17 mouse cellular contexts compared by ENCODE assay signal in genomic region chr5:75169837-75170236, GRCm38 (mm10). TPM values are rescaled to one million over a fixed set of nuclear protein-coding genes. Genes with fewer than 3 reads are reported as not detected.
"Had no signal": no experiment of that assay in that cellular context is flagged by ENCODE, and none has a peak within 500 bp of the region (broad histone marks: within the 10 kb centered on the region; RNA-seq: fewer than 3 reads in every experiment).

No protein-coding gene starts in this region.

- DNase-seq: heart, postnatal 10 days; heart, postnatal 14 days; heart, postnatal 36 days; heart, postnatal 4 days; kidney, adult 11 months; kidney, adult 18-20 months; kidney, adult 2 months; kidney, adult 8-10 months; kidney, adult 9 months; kidney, postnatal 10 days; kidney, postnatal 14 days; kidney, postnatal 25 days; kidney, postnatal 36 days; kidney, postnatal 4 days; layer of hippocampus, adult 9-11 months; layer of hippocampus, postnatal 36 days had no signal

RNA-seq across cellular contexts. Expression of gene Pdgfra, which starts 17.7 kb away (rescaled TPM):
- total RNA-seq: hematopoietic stem cell, adult 5-6 weeks had no signal
